Mouse (Mus musculus) MEL (cell line): Measurements from ENCODE around the gene Fah. TPM values are rescaled to one million over a fixed set of nuclear protein-coding genes. Genes with fewer than 3 reads are reported as not detected.

Experiments
- DNase-seq: peaks from one replicate; pipeline ENCODE4 v3.0.0; 2011; ENCODE audit warnings: low read depth, low spot score
- H3K27ac ChIP-seq: 2 replicates; pipeline ENCODE4 v1.5.1; 2012; ENCODE audit warnings: low read depth, mild to moderate bottlenecking, control low read depth, low read length, moderate library complexity; ENCODE audit not compliant: control insufficient read depth
- H3K27me3 ChIP-seq, 2 experiments: fragments of 150-350 bp in 1 of 2; sonication (generic) in 1 of 2; 2 replicates each; pipeline ENCODE4 v1.6.1; 2012; ENCODE audit warnings: low read length in 2 of 2, mild to moderate bottlenecking in 2 of 2, improper control_type of control experiment in 1 of 2, moderate library complexity in 1 of 2; ENCODE audit not compliant: insufficient read depth in 2 of 2, control insufficient read depth in 1 of 2
- H3K36me3 ChIP-seq, 2 experiments: 2 replicates each; pipeline ENCODE4 v1.6.1; 2012 to 2014; ENCODE audit warnings: low read length in 2 of 2, improper control_type of control experiment in 1 of 2, inconsistent platforms in 1 of 2, mild to moderate bottlenecking in 1 of 2; ENCODE audit not compliant: insufficient read depth in 2 of 2, control insufficient read depth in 1 of 2
- H3K4me1 ChIP-seq, 2 experiments: fragments of 150-350 bp in 1 of 2; sonication (generic) in 1 of 2; 2 replicates each; pipeline ENCODE4 v1.6.1; 2012; ENCODE audit warnings: low read length in 2 of 2, improper control_type of control experiment in 1 of 2, mild to moderate bottlenecking in 1 of 2; ENCODE audit not compliant: insufficient read depth in 2 of 2, control insufficient read depth in 1 of 2
- H3K4me3 ChIP-seq, 2 experiments: fragments of 150-350 bp in 1 of 2; sonication (generic) in 1 of 2; 2 replicates each; pipeline ENCODE4 v1.5.1; 2012; ENCODE audit warnings: low read depth in 2 of 2, low read length in 2 of 2, mild to moderate bottlenecking in 2 of 2, moderate library complexity in 2 of 2, control low read depth in 1 of 2, improper control_type of control experiment in 1 of 2; ENCODE audit not compliant: control insufficient read depth in 1 of 2, insufficient read depth in 1 of 2
- H3K79me2 ChIP-seq: 2 replicates; pipeline ENCODE4 v1.6.1; 2012; ENCODE audit warnings: mild to moderate bottlenecking, low read length, moderate library complexity; ENCODE audit not compliant: control insufficient read depth, poor library complexity, insufficient read depth
- H3K9ac ChIP-seq: 2 replicates; pipeline ENCODE4 v1.6.1; 2012; ENCODE audit warnings: low read depth, mild to moderate bottlenecking, control low read depth, low read length, moderate library complexity; ENCODE audit not compliant: control insufficient read depth, poor library complexity, severe bottlenecking
- H3K9me3 ChIP-seq: fragments of 150-350 bp; sonication (generic); replicated peaks from 2 replicates; pipeline ENCODE4 v1.6.1; 2012; ENCODE audit warnings: mild to moderate bottlenecking, low read length, improper control_type of control experiment, moderate library complexity; ENCODE audit not compliant: insufficient read depth
- BHLHE40 ChIP-seq: IDR thresholded peaks from 2 replicates; pipeline ENCODE4 v1.6.1; 2012; ENCODE audit warnings: low read depth, mild to moderate bottlenecking, inconsistent platforms, low read length, improper control_type of control experiment, borderline replicate concordance
- GATA1 ChIP-seq: IDR thresholded peaks from 2 replicates; pipeline ENCODE4 v1.6.1; 2011; ENCODE audit warnings: low read depth, low read length, improper control_type of control experiment
- JUND ChIP-seq: IDR thresholded peaks from 2 replicates; pipeline ENCODE4 v1.6.1; 2011; ENCODE audit warnings: low read depth, mild to moderate bottlenecking, improper control_type of control experiment, low read length
- MAFK ChIP-seq: IDR thresholded peaks from 2 replicates; pipeline ENCODE4 v1.6.1; 2011; ENCODE audit warnings: low read depth, mild to moderate bottlenecking, low read length, improper control_type of control experiment, borderline replicate concordance
- MEF2A ChIP-seq: IDR thresholded peaks from 2 replicates; pipeline ENCODE4 v1.6.1; 2014; ENCODE audit warnings: low read depth, mild to moderate bottlenecking, inconsistent platforms, low read length, improper control_type of control experiment; ENCODE audit not compliant: poor library complexity, insufficient replicate concordance, severe bottlenecking; ENCODE audit errors: extremely low read depth
- MYB ChIP-seq: IDR thresholded peaks from 2 replicates; pipeline ENCODE4 v1.6.1; 2011; ENCODE audit warnings: mild to moderate bottlenecking, low read depth, low read length, improper control_type of control experiment
- MYC ChIP-seq: IDR thresholded peaks from 2 replicates; pipeline ENCODE4 v1.6.1; 2011; ENCODE audit warnings: low read depth, mild to moderate bottlenecking, low read length, improper control_type of control experiment, moderate library complexity
- NELFE ChIP-seq: IDR thresholded peaks from 2 replicates; pipeline ENCODE4 v1.6.1; 2011; ENCODE audit warnings: low read depth, low read length, improper control_type of control experiment
- POLR2AphosphoS5 ChIP-seq: IDR thresholded peaks from 2 replicates; pipeline ENCODE4 v1.6.1; 2012; ENCODE audit warnings: low read depth, borderline replicate concordance, mild to moderate bottlenecking, inconsistent platforms, low read length, moderate library complexity, mixed read lengths
- RAD21 ChIP-seq: IDR thresholded peaks from 2 replicates; pipeline ENCODE4 v1.6.1; 2011; ENCODE audit warnings: mild to moderate bottlenecking, low read depth, low read length, improper control_type of control experiment
- SMC3 ChIP-seq: IDR thresholded peaks from 2 replicates; pipeline ENCODE4 v1.6.1; 2011; ENCODE audit warnings: low read depth, low read length, improper control_type of control experiment
- TCF12 ChIP-seq: IDR thresholded peaks from 2 replicates; pipeline ENCODE4 v1.6.1; 2014; ENCODE audit warnings: low read depth, mild to moderate bottlenecking, inconsistent platforms, low read length, improper control_type of control experiment, moderate library complexity
- UBTF ChIP-seq: IDR thresholded peaks from 2 replicates; pipeline ENCODE4 v1.6.1; 2012; ENCODE audit warnings: low read depth, mild to moderate bottlenecking, inconsistent platforms, low read length, improper control_type of control experiment, moderate library complexity, borderline replicate concordance; ENCODE audit not compliant: insufficient read depth
- USF1 ChIP-seq: IDR thresholded peaks from 2 replicates; pipeline ENCODE4 v1.6.1; 2014; ENCODE audit warnings: low read depth, mild to moderate bottlenecking, inconsistent platforms, low read length, improper control_type of control experiment, moderate library complexity
- USF2 ChIP-seq, 2 experiments: IDR thresholded peaks; 2 replicates each; pipeline ENCODE4 v1.6.1; 2011 to 2012; ENCODE audit warnings: improper control_type of control experiment in 2 of 2, low read length in 2 of 2, borderline replicate concordance in 1 of 2, inconsistent platforms in 1 of 2, low read depth in 1 of 2, mild to moderate bottlenecking in 1 of 2; ENCODE audit not compliant: insufficient read depth in 1 of 2
- ZKSCAN1 ChIP-seq: IDR thresholded peaks from 2 replicates; pipeline ENCODE4 v1.6.1; 2012; ENCODE audit warnings: low read depth, mild to moderate bottlenecking, inconsistent platforms, low read length, improper control_type of control experiment, moderate library complexity
- ZMIZ1 ChIP-seq: IDR thresholded peaks from 2 replicates; pipeline ENCODE4 v1.6.1; 2012; ENCODE audit warnings: low read depth, mild to moderate bottlenecking, inconsistent platforms, low read length, improper control_type of control experiment, moderate library complexity
- ZNF384 ChIP-seq: IDR thresholded peaks from 2 replicates; pipeline ENCODE4 v1.6.1; 2012; ENCODE audit warnings: low read depth, mild to moderate bottlenecking, inconsistent platforms, low read length, improper control_type of control experiment
- polyA plus RNA-seq, 2 experiments: library from polyadenylated mRNA; stranded (reverse) in 1 of 2; unstranded in 1 of 2; fragments of >175 nt in 1 of 2; fragments of >200 nt in 1 of 2; gene quantifications; 2 replicates each; pipeline versions ENCODE4 v1.2.1 to v1.2.4; 2012; ENCODE audit warnings: low replicate concordance in 2 of 2, low read depth in 1 of 2; ENCODE audit not compliant: insufficient read length in 2 of 2, insufficient read depth in 1 of 2, missing spikeins in 1 of 2
- total RNA-seq: library from RNA; depleted of rRNA; stranded (reverse); fragments of 300-350 nt; gene quantifications from 2 replicates; pipeline ENCODE4 v1.2.3, GENCODE M21; 2012

Gene Fah
- total and polyA plus RNA-seq, 3 experiments: not detected

DNA sequence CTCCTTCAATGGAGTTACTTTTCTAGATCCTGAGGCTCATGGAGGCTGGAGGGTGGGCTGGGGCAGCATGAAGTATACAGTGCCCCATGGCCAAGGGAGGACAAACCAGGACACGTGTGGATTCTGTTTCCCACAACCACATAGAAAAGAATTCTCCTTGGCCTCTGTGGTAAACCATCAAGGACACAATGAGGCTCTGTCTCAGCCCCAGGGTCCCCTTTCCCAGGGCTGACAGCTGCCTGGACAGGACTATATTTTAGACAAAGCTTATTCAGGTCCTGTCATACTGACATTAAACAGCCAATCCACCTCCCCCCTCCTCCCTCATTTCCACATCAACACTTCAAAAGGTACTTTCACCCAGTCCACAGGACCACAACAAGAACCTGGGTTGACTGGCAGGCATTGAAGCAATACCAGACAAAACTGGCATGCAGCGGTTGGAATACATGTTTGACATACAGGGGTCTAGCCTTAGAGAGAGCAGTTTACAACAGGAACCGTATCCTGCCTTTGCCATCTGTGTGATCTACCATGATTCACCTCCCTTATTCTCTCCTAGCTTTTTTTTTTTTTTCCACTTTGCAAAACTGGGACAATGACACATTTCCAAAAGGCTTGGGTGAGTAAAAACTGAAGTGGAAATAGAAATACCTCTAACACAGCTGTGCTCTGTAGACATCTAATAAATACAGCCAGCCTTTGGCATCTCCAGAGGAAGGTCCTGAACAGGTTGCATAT is 20.0 kb downstream of the Fah start:
- Histone ChIP-seq H3K27ac (no peak overlapping the region), H3K4me3 (no peak overlapping the region), H3K9me3 (no peaks in the 10 kb centered on the region), H3K79me2 (no peaks in the 10 kb centered on the region), H3K4me1 (peaks cover 0 to 9% of the 10 kb centered on the region in 2 experiments; a peak in 3 of 4 replicates), H3K36me3 (peaks cover 0 to 4% of the 10 kb centered on the region in 2 experiments; a peak in 2 of 4 replicates), H3K9ac (no peak overlapping the region), H3K27me3 (no peaks in the 10 kb centered on the region; a peak in 1 of 4 replicates)
- DNase-seq: no peak
- TF ChIP-seq MAFK: no peak
- TF ChIP-seq ZKSCAN1: no peak
- TF ChIP-seq BHLHE40: no peak
- TF ChIP-seq POLR2AphosphoS5: no peak
- TF ChIP-seq RAD21: no peak
- TF ChIP-seq USF2 (IDR thresholded peaks at IDR 0.05; ENCODE audit: borderline replicate concordance in 1 of 2, insufficient read depth in 1 of 2, low read depth in 1 of 2, low read length in 2 of 2): no peak

- no peak overlapping the region for H3K4me3 ChIP-seq
- TF ChIP-seq SMC3 (no peak), UBTF (no peak), MEF2A (no peak), MAFK (no peak), ZNF384 (no peak), TCF12 (no peak), USF1 (no peak), MYC (no peak), GATA1 (no peak), ZMIZ1 (no peak), MYB (no peak), NELFE (no peak), JUND (no peak)
- TF ChIP-seq, all 39 proteins: peak for 0
- Histone ChIP-seq H3K27me3 (no peaks in the 10 kb centered on the region; a peak in 2 of 4 replicates), H3K9ac (no peak overlapping the region), H3K4me1 (peaks cover 0 to 9% of the 10 kb centered on the region in 2 experiments; a peak in 3 of 4 replicates), H3K36me3 (peaks cover 0 to 4% of the 10 kb centered on the region in 2 experiments; a peak in 2 of 4 replicates), H3K79me2 (no peaks in the 10 kb centered on the region), H3K9me3 (no peaks in the 10 kb centered on the region), H3K27ac (no peak overlapping the region)
- DNase-seq: no peak
Observed at GRCm38 (mm10) chr7:84585086-84585485, 21.4 kb downstream of the Fah start.
